Mouse (Mus musculus) cortical plate, adult 2 months (tissue): ENCODE results near the gene Romo1. TPM values are rescaled to one million over a fixed set of nuclear protein-coding genes. Genes with fewer than 3 reads are reported as not detected.

ENCODE experiments used
- H3K27ac ChIP-seq: fragments of 200-500 bp; 2 replicates; pipeline ENCODE4 v1.5.1; 2012; ENCODE audit warnings: low read length, control low read depth, inconsistent platforms; ENCODE audit not compliant: insufficient read depth
- H3K4me1 ChIP-seq: fragments of 200-500 bp; 2 replicates; pipeline ENCODE4 v1.6.1; 2011; ENCODE audit warnings: low read length; ENCODE audit not compliant: control insufficient read depth, insufficient read depth
- H3K4me3 ChIP-seq: fragments of 200-500 bp; 2 replicates; pipeline ENCODE4 v1.5.1; 2011; ENCODE audit warnings: mild to moderate bottlenecking, low read length, control low read depth; ENCODE audit not compliant: insufficient read depth
- CTCF ChIP-seq: fragments of 200-500 bp; IDR thresholded peaks from 2 replicates; pipeline ENCODE4 v1.5.1; 2011; ENCODE audit warnings: mild to moderate bottlenecking, control low read depth, low read length; ENCODE audit not compliant: insufficient read depth; ENCODE audit errors: extremely low read depth
- POLR2A ChIP-seq: fragments of 200-500 bp; IDR thresholded peaks from 2 replicates; pipeline ENCODE4 v1.6.1; 2011; ENCODE audit warnings: mild to moderate bottlenecking, low read length, control low read depth; ENCODE audit not compliant: insufficient read depth; ENCODE audit errors: extremely low read depth
- polyA plus RNA-seq: library from polyadenylated mRNA; depleted of rRNA; stranded (reverse); fragments of >200 nt; gene quantifications from 2 replicates; pipeline ENCODE4 v1.2.3, GENCODE M21; 2012

The Romo1 gene
- polyA plus RNA-seq, 1 experiment: 260 TPM

- no peak for TF ChIP-seq CTCF
- TF ChIP-seq POLR2A: no peak
- Histone ChIP-seq H3K4me1 (no peaks in the 10 kb centered on the region), H3K27ac (no peak overlapping the region), H3K4me3 (peak overlapping the region; percentile 75)
Observed at GRCm38 (mm10) chr2:156143367-156143766, 472 bp upstream of the Romo1 start.

- H3K27ac ChIP-seq: no peak overlapping the region
- TF ChIP-seq CTCF: no peak
- H3K4me1 ChIP-seq: no peaks in the 10 kb centered on the region
- H3K4me3 ChIP-seq: no peak overlapping the region
Observed at GRCm38 (mm10) chr2:156145486-156146130, 1.8 kb downstream of the Romo1 start.

GRCm38 (mm10) chr2:156146272-156146989 lies 2.6 kb downstream of the Romo1 start:
- Histone ChIP-seq H3K4me3 (no peak overlapping the region), H3K4me1 (no peaks in the 10 kb centered on the region), H3K27ac (no peak overlapping the region)
- TF ChIP-seq CTCF: no peak

GRCm38 (mm10) chr2:156147316-156147915 lies 3.6 kb downstream of the Romo1 start:
- TF ChIP-seq CTCF (no peak), POLR2A (no peak)
- no peak overlapping the region for H3K27ac ChIP-seq
- H3K4me1 ChIP-seq: no peaks in the 10 kb centered on the region
- no peak overlapping the region for H3K4me3 ChIP-seq

DNA sequence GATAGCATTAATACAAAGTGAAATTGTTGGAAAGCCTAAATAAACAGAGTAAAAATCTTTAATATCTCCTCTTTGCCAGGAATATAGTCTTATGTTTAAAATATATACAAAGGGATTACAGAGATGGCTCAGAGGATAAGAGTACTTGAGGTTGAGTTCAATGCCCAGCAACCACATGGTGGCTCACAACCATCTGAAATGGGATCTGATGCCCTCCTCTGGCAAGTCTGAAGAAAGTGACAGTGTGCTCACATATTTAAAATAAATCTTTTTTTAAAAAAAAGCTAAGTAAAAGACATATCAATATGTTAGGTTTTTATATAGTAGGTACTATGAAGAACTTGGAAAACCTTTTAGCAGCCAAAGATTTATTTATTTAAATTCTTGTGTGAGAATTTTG lies 7.7 kb downstream of the Romo1 start:
- Histone ChIP-seq H3K4me1 (no peaks in the 10 kb centered on the region; the same call in 1 of the 2 replicates), H3K27ac (no peak overlapping the region), H3K4me3 (no peak overlapping the region)
- TF ChIP-seq POLR2A (no peak), CTCF (0 out of 2 replicates have a peak, but pooled peaks have one; percentile 17)

DNA sequence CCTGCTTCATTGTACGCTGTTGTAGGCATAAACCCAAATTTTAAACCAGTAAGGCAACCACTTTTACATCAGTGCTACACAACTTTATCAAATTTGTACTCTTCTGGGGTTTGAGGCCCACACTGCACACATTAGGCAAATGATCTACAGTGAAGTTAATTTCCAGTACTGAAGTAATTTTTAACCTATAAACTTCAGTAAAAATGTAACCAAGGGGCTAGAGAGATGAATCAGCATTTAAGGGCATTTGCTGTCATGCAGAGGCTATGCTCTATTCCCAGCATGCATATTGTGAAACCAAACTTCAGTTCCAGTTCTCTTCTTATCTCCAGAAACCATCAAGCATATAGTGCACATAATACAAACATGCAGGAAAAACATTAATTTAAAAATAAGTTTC lies 21.6 kb downstream of the Romo1 start:
- Histone ChIP-seq H3K4me3 (no peak overlapping the region), H3K27ac (no peak overlapping the region), H3K4me1 (no peaks in the 10 kb centered on the region)
- TF ChIP-seq CTCF (no peak), POLR2A (no peak)

DNA sequence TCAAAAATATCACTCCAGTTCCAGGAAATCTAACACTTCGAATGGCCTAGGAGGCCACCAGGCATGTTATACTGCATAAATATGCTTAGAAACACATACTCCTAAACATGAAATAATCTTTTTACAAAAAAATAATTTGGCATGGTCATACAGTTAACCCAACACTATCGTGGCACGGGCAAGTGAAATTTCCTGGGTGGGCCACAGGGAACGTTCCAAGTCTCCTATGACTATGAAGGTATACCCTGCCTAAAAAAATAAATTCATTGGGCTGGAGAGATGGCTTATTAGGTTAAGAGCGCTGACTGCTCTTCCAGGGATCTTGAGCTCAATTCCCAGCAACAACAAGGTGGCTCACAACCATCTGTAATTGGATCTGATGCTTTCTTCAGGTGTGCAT lies 22.7 kb downstream of the Romo1 start:
- no peak for TF ChIP-seq POLR2A
- TF ChIP-seq CTCF: no peak
- Histone ChIP-seq H3K4me3 (no peak overlapping the region), H3K4me1 (no peaks in the 10 kb centered on the region), H3K27ac (no peak overlapping the region)

- peaks cover 3% of the 10 kb centered on the region; the same call in 1 of the 2 replicates for H3K4me1 ChIP-seq
- TF ChIP-seq CTCF (no peak), POLR2A (no peak)
- no peak overlapping the region for H3K27ac ChIP-seq
- no peak overlapping the region; the same call in 1 of the 2 replicates for H3K4me3 ChIP-seq
Observed at GRCm38 (mm10) chr2:156177079-156177478, 33.2 kb downstream of the Romo1 start.

GRCm38 (mm10) chr2:156177651-156178050 lies 33.8 kb downstream of the Romo1 start:
- Histone ChIP-seq H3K27ac (no peak overlapping the region), H3K4me1 (peaks cover 3% of the 10 kb centered on the region; the same call in 1 of the 2 replicates), H3K4me3 (peak overlapping the region; percentile 23)
- TF ChIP-seq CTCF: no peak
- no peak for TF ChIP-seq POLR2A

DNA sequence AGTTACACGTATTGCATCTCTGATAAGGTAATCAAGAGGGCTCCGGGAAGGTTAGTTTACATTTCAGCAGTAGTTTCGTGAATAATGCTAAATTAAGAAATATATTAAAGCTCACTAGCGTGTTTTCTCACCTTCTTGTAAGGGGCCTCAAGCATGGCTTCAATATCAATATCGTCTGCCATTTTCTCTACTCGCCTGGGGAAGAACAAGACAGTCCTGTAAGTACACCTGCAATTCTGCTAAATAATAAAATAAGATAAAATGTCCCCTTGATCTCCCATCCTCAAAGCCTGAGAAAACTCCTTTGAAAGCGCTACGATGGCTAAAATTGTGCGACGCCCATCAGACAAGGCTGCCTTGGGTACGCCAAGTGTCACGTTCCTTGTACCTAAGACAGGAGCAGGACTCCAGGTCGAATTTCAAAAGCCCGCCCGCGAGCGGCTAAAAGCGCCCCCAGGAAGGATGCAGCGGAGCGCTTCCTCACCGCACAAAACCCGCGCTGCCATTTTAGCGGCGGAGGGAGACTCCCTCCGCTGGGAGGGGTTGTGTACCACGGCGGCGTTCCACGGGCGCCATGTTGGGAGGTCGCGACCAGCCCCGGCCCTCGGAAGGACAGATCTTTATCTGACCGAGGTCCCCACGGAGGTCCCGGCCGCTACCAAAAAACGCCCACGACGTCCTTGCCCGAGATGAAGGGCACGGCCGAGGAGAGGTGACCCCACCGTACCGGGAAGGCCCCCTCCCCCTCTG lies 35.4 kb downstream of the Romo1 start:
- H3K27ac ChIP-seq: peak overlapping the region; percentile 95

More for the DNA sequence above, 35.4 kb downstream of the Romo1 start:
- Histone ChIP-seq H3K4me1 (peaks cover 3% of the 10 kb centered on the region; the same call in 1 of the 2 replicates), H3K4me3 (peak overlapping the region; percentile 69)
- TF ChIP-seq POLR2A: peak; percentile 14; the same call in 1 of the 2 replicates
- no peak for TF ChIP-seq CTCF
